Mouse (Mus musculus) olfactory bulb, adult 2 months (tissue): ENCODE data around the gene Spata2.

Experiments
- CTCF ChIP-seq: fragments of 200-500 bp; IDR thresholded peaks from 2 replicates; pipeline ENCODE4 v1.5.1; 2012; ENCODE audit warnings: low read depth, mild to moderate bottlenecking, low read length, moderate library complexity; ENCODE audit not compliant: insufficient read depth
- POLR2A ChIP-seq: fragments of 200-500 bp; IDR thresholded peaks from 2 replicates; pipeline ENCODE4 v1.6.1; 2012; ENCODE audit warnings: mild to moderate bottlenecking, low read depth, low read length, moderate library complexity; ENCODE audit not compliant: insufficient read depth

GRCm38 (mm10) chr2:167474218-167474617 is 18.5 kb downstream of the Spata2 start:
- TF ChIP-seq POLR2A (no peak), CTCF (no peak)
